Mouse (Mus musculus): ENCODE data around the gene 2300009A05Rik. TPM values are rescaled to one million over a fixed set of nuclear protein-coding genes. Genes with fewer than 3 reads are reported as not detected.

2300009A05Rik gene
- 32.4 and 38.6 TPM in 2 replicates for polyA plus RNA-seq (2012; ENCODE audit: insufficient read depth, insufficient read length, missing spikeins)

DNA sequence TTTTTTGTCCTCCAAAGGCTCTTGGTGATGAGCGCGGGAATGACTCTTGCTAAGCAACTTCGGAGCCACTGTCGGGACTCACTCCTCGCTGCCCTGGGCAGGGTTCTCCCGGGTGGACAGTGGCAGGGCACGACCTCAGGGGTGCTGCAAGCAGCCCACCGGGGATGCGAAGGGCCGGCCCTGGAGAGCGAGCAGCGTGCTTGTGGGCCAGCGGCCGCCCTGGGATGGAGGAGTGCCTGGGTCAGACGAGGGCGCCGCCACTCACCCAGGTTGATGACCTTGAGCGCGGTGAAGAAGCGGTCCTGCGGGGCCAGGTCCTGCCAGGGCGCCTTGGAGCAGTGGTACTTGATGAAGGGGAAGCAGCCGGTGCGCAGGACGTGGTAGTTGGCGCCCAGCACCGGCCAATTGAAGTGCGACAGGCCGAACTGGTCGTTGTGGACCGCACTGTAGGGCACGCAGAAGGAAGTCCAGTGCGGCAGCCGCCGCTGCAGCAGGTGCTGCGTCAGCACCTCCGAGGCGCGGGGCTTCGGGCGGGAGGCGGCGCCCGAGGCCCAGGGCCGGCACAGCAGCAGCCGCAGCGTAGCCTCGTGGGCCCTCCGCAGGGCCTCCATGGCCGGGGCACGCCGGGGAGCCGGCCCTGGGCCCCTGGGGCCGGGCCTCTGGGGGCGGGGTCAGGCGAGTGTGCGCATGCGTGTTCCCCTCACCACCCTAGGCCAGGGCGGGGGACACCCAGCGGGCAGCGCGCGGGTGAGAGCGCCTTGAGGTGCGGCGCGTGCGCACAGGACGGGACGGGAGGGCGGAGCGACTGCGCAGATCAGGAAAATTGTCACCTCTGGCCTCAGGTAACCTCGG, at the start of gene 2300009A05Rik:
Gene 2300009A05Rik, minus strand, starts transcription at position 636 of the 852 bp plus-strand sequence.
- Histone ChIP-seq H3K4me3 (ENCODE audit: insufficient read depth, low read length) (peak within 1 kb of the TSS; percentile 100), H3K4me1 (ENCODE audit: control insufficient read depth, insufficient read depth, low read length) (0 out of 2 replicates have a peak, but pooled peaks cover 3% of the 10 kb centered on the region), H3K27ac (ENCODE audit: insufficient read depth, low read depth, low read length) (peak within 1 kb of the TSS; percentile 93)
- no peak for TF ChIP-seq CTCF (IDR thresholded peaks at IDR 0.05; ENCODE audit: low read depth, low read length)
- peak; percentile 65; the same call in 1 of the 2 replicates for TF ChIP-seq POLR2A (IDR thresholded peaks at IDR 0.05; ENCODE audit: borderline replicate concordance, low read depth, low read length)

DNA sequence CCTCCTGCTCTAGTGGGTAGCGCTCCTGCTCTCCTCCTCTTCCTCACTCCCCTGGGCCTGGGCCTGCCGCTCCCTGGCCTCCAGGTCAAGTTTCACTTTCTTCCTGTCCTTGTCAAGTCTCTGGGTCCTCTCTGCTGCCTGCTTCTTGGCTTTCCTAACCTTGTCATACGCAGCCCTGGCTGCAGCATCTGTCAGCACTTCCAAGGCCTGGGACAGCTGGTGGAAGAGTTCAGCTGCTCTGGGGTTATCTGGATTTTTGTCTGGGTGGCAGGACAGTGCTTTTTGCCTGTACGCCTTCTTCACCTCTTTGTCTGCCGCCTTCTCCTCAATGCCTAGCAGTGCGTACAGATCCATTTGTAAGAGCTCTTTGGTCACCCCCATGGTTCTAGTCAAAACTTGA, 44.6 kb upstream of the 2300009A05Rik start:
- TF ChIP-seq CTCF (IDR thresholded peaks at IDR 0.05; ENCODE audit: low read depth, low read length) (no peak), POLR2A (IDR thresholded peaks at IDR 0.05; ENCODE audit: borderline replicate concordance, low read depth, low read length) (no peak)
- no peak overlapping the region for H3K4me3 ChIP-seq (ENCODE audit: insufficient read depth, low read length)
- H3K4me1 ChIP-seq (ENCODE audit: control insufficient read depth, insufficient read depth, low read length), result no peaks in the 10 kb centered on the region
- H3K27ac ChIP-seq (ENCODE audit: insufficient read depth, low read depth, low read length), result no peak overlapping the region

GRCm38 (mm10) chr9:63430652-63431051, 31.6 kb upstream of the 2300009A05Rik start:
- TF ChIP-seq POLR2A (IDR thresholded peaks at IDR 0.05; ENCODE audit: borderline replicate concordance, low read depth, low read length) (no peak), CTCF (IDR thresholded peaks at IDR 0.05; ENCODE audit: low read depth, low read length) (no peak)
- Histone ChIP-seq H3K4me1 (ENCODE audit: control insufficient read depth, insufficient read depth, low read length) (no peaks in the 10 kb centered on the region), H3K27ac (ENCODE audit: insufficient read depth, low read depth, low read length) (no peak overlapping the region), H3K4me3 (ENCODE audit: insufficient read depth, low read length) (no peak overlapping the region)

GRCm38 (mm10) chr9:63421096-63421736, 22.2 kb upstream of the 2300009A05Rik start:
- no peak overlapping the region for H3K4me3 ChIP-seq (ENCODE audit: insufficient read depth, low read length)
- H3K4me1 ChIP-seq (ENCODE audit: control insufficient read depth, insufficient read depth, low read length), result peaks cover 12% of the 10 kb centered on the region
- H3K27ac ChIP-seq (ENCODE audit: insufficient read depth, low read depth, low read length), result no peak overlapping the region
- no peak for TF ChIP-seq POLR2A (IDR thresholded peaks at IDR 0.05; ENCODE audit: borderline replicate concordance, low read depth, low read length)
- TF ChIP-seq CTCF (IDR thresholded peaks at IDR 0.05; ENCODE audit: low read depth, low read length), result no peak

GRCm38 (mm10) chr9:63420396-63420795, 21.4 kb upstream of the 2300009A05Rik start:
- H3K27ac ChIP-seq (ENCODE audit: insufficient read depth, low read depth, low read length), result no peak overlapping the region
- no peak overlapping the region for H3K4me3 ChIP-seq (ENCODE audit: insufficient read depth, low read length)
- peaks cover 12% of the 10 kb centered on the region for H3K4me1 ChIP-seq (ENCODE audit: control insufficient read depth, insufficient read depth, low read length)
- no peak for TF ChIP-seq POLR2A (IDR thresholded peaks at IDR 0.05; ENCODE audit: borderline replicate concordance, low read depth, low read length)
- no peak for TF ChIP-seq CTCF (IDR thresholded peaks at IDR 0.05; ENCODE audit: low read depth, low read length)

DNA sequence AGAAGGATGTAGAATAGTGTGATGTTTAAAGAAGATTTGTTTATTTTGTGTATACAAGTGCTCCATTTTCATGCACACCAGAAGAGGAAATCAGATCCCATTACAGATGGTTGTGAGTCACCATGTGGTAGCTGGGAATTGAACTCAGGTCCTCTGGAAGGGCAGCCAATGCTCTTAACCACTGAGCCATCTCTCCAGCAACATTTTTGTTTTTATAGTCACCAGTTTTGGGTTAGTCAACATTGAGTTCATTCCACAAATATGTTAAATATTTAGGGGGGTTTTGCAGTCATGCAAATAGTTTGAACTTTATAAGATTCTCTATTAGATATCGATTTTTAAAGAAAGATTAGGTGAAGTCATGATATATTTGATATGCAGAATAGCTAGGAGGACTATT, 1.1 kb upstream of the 2300009A05Rik start:
- Histone ChIP-seq H3K4me3 (ENCODE audit: insufficient read depth, low read length) (no peak overlapping the region), H3K27ac (ENCODE audit: insufficient read depth, low read depth, low read length) (no peak overlapping the region), H3K4me1 (ENCODE audit: control insufficient read depth, insufficient read depth, low read length) (0 out of 2 replicates have a peak, but pooled peaks cover 3% of the 10 kb centered on the region)
- TF ChIP-seq CTCF (IDR thresholded peaks at IDR 0.05; ENCODE audit: low read depth, low read length) (no peak), POLR2A (IDR thresholded peaks at IDR 0.05; ENCODE audit: borderline replicate concordance, low read depth, low read length) (no peak)

DNA sequence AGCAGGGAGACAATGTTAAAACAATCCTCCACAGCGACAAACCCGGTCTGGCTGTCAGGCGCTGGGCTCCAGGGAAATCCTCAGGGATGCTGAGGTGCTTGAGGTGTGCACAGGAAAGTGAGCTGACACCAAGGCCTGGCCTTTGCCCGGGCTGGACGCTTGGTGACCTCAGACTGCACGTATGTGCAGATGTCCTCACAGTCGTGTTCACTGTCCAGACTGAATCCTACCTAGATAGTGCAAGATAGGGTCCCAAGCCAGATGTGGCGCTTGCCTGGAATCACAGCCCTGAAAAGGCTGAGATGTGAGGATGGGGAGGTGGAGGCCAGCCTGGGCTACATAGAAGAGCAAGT, 393 bp upstream of the 2300009A05Rik start:
- Histone ChIP-seq H3K4me3 (ENCODE audit: insufficient read depth, low read length) (peak overlapping the region; percentile 100), H3K4me1 (ENCODE audit: control insufficient read depth, insufficient read depth, low read length) (0 out of 2 replicates have a peak, but pooled peaks cover 3% of the 10 kb centered on the region), H3K27ac (ENCODE audit: insufficient read depth, low read depth, low read length) (peak overlapping the region; percentile 64)
- no peak for TF ChIP-seq CTCF (IDR thresholded peaks at IDR 0.05; ENCODE audit: low read depth, low read length)
- TF ChIP-seq POLR2A (IDR thresholded peaks at IDR 0.05; ENCODE audit: borderline replicate concordance, low read depth, low read length), result no peak

- TF ChIP-seq POLR2A (IDR thresholded peaks at IDR 0.05; ENCODE audit: borderline replicate concordance, low read depth, low read length) (no peak), CTCF (IDR thresholded peaks at IDR 0.05; ENCODE audit: low read depth, low read length) (no peak)
Measured at GRCm38 (mm10) chr9:63395612-63396011, 3.4 kb downstream of the 2300009A05Rik start.

DNA sequence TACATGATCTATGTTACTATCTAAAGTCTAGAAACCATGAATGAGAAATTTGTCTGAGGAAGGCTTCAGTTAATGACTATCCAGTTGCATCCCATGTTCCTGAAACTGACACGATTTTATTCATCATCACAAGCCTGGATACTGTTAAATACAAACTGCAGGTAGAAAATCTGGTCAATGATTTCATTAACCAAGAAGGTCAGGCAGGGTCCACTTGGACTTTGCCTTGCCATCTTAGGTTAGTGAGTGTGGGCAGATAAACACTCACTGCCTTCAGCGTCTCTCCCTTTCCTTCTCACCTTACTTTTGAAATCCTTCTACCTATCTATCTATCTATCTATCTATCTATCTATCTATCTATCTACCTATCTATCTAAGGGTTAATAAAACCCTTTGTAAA, 7.7 kb downstream of the 2300009A05Rik start:
- no peak overlapping the region for H3K27ac ChIP-seq (ENCODE audit: insufficient read depth, low read depth, low read length)
- H3K4me1 ChIP-seq (ENCODE audit: control insufficient read depth, insufficient read depth, low read length), result 0 out of 2 replicates have a peak, but pooled peaks cover 3% of the 10 kb centered on the region
- TF ChIP-seq POLR2A (IDR thresholded peaks at IDR 0.05; ENCODE audit: borderline replicate concordance, low read depth, low read length) (no peak), CTCF (IDR thresholded peaks at IDR 0.05; ENCODE audit: low read depth, low read length) (no peak)
- no peak overlapping the region for H3K4me3 ChIP-seq (ENCODE audit: insufficient read depth, low read length)

More at GRCm38 (mm10) chr9:63395612-63396011, 3.4 kb downstream of the 2300009A05Rik start:
- Histone ChIP-seq H3K4me3 (ENCODE audit: insufficient read depth, low read length) (no peak overlapping the region), H3K4me1 (ENCODE audit: control insufficient read depth, insufficient read depth, low read length) (0 out of 2 replicates have a peak, but pooled peaks cover 3% of the 10 kb centered on the region), H3K27ac (ENCODE audit: insufficient read depth, low read depth, low read length) (no peak overlapping the region)

DNA sequence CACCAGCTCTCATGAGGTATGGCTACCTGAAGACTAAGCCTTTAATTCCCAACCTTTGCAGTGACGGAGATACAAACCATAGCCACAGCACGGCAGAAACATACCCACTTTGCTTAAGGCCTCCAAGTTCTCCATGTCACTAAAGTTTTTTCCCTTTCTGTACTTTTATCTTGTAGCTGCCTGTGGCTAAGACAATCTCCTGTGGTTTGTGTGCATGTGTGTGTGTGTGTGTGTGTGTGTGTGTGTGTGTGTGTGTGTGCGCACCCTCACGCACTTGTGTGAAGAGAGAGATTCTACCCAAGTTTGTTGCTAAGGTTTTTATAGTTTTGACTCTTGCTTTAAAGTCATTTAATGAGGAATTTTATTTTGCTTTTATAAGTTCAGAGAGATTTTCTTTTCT, 16.3 kb downstream of the 2300009A05Rik start:
- H3K4me1 ChIP-seq (ENCODE audit: control insufficient read depth, insufficient read depth, low read length), result peaks cover 27% of the 10 kb centered on the region
- no peak for TF ChIP-seq CTCF (IDR thresholded peaks at IDR 0.05; ENCODE audit: low read depth, low read length)
- no peak for TF ChIP-seq POLR2A (IDR thresholded peaks at IDR 0.05; ENCODE audit: borderline replicate concordance, low read depth, low read length)
- no peak overlapping the region for H3K27ac ChIP-seq (ENCODE audit: insufficient read depth, low read depth, low read length)
- H3K4me3 ChIP-seq (ENCODE audit: insufficient read depth, low read length), result no peak overlapping the region
